Mouse (Mus musculus) thymus, adult 2 months (tissue): ENCODE results near the gene Wdfy3. TPM values are rescaled to one million over a fixed set of nuclear protein-coding genes. Genes with fewer than 3 reads are reported as not detected.
"Not testable (repeated sequence)": the region's sequence is repeated elsewhere in the genome, so short reads cannot be mapped to it uniquely, and the experiment has no call there.

ENCODE experiments used
- DNase-seq: peaks from one replicate; pipeline ENCODE4 v3.0.0; 2021
- H3K27ac ChIP-seq: fragments of 200-500 bp; 2 replicates; pipeline ENCODE4 v1.5.1; 2012; ENCODE audit warnings: low read length, control low read depth; ENCODE audit not compliant: control insufficient read depth, insufficient read depth
- H3K27me3 ChIP-seq: fragments of 200-500 bp; 2 replicates; pipeline ENCODE4 v1.6.1; 2012; ENCODE audit warnings: mild to moderate bottlenecking, low read length, moderate library complexity, mixed read lengths; ENCODE audit not compliant: control insufficient read depth, insufficient read depth
- H3K36me3 ChIP-seq: fragments of 200-500 bp; 2 replicates; pipeline ENCODE4 v1.6.1; 2012; ENCODE audit warnings: mild to moderate bottlenecking, low read length, moderate library complexity; ENCODE audit not compliant: control insufficient read depth, insufficient read depth
- H3K4me1 ChIP-seq: fragments of 200-500 bp; replicated peaks from 2 replicates; pipeline ENCODE4 v1.6.1; 2012; ENCODE audit warnings: low read length; ENCODE audit not compliant: control insufficient read depth, insufficient read depth
- H3K4me3 ChIP-seq: fragments of 200-500 bp; 2 replicates; pipeline ENCODE4 v1.5.1; 2012; ENCODE audit warnings: mild to moderate bottlenecking, low read length, control low read depth, moderate library complexity; ENCODE audit not compliant: control insufficient read depth, insufficient read depth
- CTCF ChIP-seq: fragments of 200-500 bp; IDR thresholded peaks from 2 replicates; pipeline ENCODE4 v1.5.1; 2012; ENCODE audit warnings: mild to moderate bottlenecking, control low read depth, low read length, moderate library complexity, borderline replicate concordance; ENCODE audit not compliant: control insufficient read depth, poor library complexity, insufficient read depth; ENCODE audit errors: extremely low read depth
- POLR2A ChIP-seq: fragments of 200-500 bp; IDR thresholded peaks from 2 replicates; pipeline ENCODE4 v1.6.1; 2012; ENCODE audit warnings: mild to moderate bottlenecking, low read length, control low read depth, moderate library complexity; ENCODE audit not compliant: control insufficient read depth, poor library complexity, insufficient read depth; ENCODE audit errors: extremely low read depth
- WGBS: fragments of 180-500 bp; shearing (Covaris S2); methylation state at CpG from one replicate; pipeline ENCODE4 v1.1.7; 2018; 5-methylcytosine and 5-hydroxymethylcytosine counted together
- polyA plus RNA-seq: library from polyadenylated mRNA; depleted of rRNA; stranded (reverse); fragments of >200 nt; gene quantifications from 2 replicates; pipeline ENCODE4 v1.2.3, GENCODE M21; 2012; rRNA removed

Gene Wdfy3
- polyA plus RNA-seq, result 6.2 and 6.8 TPM in 2 replicates

DNA sequence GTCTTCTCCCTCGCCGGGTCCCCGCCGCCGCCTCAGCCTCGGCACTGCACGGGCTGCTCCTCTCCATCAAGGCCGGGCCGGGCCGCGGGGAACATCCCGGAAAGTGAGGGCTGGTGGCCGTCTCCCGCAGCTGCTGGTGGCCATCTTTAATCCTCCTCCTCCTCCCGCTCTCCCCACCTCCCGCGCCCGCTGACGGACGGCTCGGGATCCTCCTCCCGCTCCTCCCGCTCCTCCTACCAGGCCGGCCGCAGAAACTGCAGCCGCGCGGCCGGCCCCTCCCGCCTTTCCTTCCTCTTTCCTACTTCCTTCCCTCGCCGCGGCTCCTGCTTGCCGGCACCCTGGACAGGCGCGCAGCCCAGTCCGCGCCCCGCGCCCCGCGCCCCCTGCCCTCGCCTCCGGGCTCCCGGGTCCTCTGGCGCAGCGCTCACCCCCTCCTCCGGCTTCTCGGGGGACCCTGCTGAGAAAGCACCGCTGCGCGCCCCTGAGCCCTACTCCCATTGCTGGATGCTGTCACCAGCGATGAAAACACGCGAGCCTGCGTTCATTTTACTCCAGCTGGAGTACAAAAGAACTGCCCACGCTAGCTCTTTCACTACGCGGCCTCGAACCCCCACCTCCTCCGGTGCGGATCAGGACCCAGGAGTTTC is at the start of gene Wdfy3:
Gene Wdfy3, minus strand, starts transcription at position 155 of the 647 bp plus-strand sequence.
- Histone ChIP-seq H3K4me1 (no peaks in the 10 kb centered on the region), H3K4me3 (peak within 1 kb of the TSS; percentile 39), H3K36me3 (no peaks in the 10 kb centered on the region), H3K27me3 (peaks cover 11% of the 10 kb centered on the region), H3K27ac (no peak within 1 kb of the TSS)
- WGBS, result 1% methylated on average over 62 of the region's 62 CpGs
- DNase-seq, result peak; percentile 6
- TF ChIP-seq POLR2A, result no peak
- no peak for TF ChIP-seq CTCF

DNA sequence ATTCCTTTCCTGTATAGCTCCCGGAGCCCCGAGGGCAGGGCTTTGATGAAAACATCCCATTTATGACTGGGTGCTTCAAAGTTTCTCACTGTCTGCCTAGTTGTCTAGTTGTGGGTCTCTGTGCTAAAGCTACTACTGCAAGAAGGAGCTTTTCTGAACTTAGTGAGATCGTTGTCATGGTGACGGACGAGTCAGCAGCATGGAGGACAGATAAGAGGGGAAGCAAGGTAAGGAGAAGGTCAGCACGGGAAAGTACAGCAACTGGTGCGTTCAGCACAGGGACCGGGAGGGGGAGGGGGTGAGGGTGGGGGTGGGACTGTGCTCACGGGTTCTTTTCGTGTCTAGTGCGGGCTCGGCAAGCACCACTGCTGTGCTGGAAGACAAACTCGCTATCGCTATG is 43.3 kb upstream of the Wdfy3 start:
- Histone ChIP-seq H3K4me1 (no peaks in the 10 kb centered on the region), H3K4me3 (no peak overlapping the region), H3K27ac (no peak overlapping the region), H3K27me3 (no peaks in the 10 kb centered on the region), H3K36me3 (no peaks in the 10 kb centered on the region)
- 72% methylated on average over 14 of the region's 14 CpGs for WGBS
- no peak for TF ChIP-seq CTCF
- TF ChIP-seq POLR2A, result no peak
- no peak for DNase-seq

DNA sequence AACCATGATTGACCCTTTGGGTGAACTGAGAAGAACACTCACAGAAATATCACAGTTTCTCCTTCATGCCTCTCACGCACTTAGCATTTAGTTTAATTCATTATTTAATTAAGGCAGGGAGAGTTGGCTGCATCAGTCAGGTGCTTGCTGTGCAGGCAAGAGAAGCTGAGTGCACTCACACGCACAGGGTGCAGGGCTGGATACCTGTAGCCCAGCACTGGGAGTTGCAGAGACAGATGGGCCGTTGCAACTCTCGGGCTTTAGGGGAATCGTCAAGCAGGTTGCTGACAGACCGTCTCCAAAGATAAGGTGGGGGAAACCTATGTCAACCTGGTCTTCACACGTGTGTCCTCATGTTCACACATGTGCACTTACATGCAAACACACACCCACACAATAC is 42.3 kb upstream of the Wdfy3 start:
- DNase-seq, result no peak
- 94% methylated on average over 7 of the region's 7 CpGs for WGBS
- Histone ChIP-seq H3K4me3 (no peak overlapping the region), H3K27ac (no peak overlapping the region), H3K4me1 (no peaks in the 10 kb centered on the region), H3K27me3 (no peaks in the 10 kb centered on the region), H3K36me3 (no peaks in the 10 kb centered on the region)
- no peak for TF ChIP-seq CTCF
- TF ChIP-seq POLR2A, result no peak

DNA sequence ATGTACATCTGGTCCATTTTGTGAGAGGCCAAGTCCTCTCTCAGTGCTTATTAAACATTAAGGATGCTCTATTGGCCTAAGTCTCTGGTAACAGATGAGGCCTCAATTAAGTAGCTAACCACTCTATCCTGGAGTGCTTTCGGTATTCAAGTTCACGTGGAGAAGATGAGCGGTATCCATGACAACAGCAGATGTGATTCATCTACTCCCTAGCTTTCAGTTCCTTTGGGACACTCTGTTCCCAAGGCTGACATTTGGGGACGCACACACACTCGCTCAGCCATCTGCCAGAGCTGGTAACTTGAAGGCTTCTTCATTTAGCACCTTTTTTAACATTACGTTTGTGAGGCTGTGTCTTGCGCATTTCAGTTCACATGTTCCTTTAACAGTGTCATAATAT is 40.3 kb upstream of the Wdfy3 start:
- no peaks in the 10 kb centered on the region for H3K27me3 ChIP-seq
- no peak overlapping the region for H3K4me3 ChIP-seq
- no peak overlapping the region for H3K27ac ChIP-seq
- TF ChIP-seq CTCF (no peak), POLR2A (no peak)
- H3K36me3 ChIP-seq, result no peaks in the 10 kb centered on the region
- 93% methylated on average over 7 of the region's 7 CpGs for WGBS
- DNase-seq, result no peak
- no peaks in the 10 kb centered on the region for H3K4me1 ChIP-seq

DNA sequence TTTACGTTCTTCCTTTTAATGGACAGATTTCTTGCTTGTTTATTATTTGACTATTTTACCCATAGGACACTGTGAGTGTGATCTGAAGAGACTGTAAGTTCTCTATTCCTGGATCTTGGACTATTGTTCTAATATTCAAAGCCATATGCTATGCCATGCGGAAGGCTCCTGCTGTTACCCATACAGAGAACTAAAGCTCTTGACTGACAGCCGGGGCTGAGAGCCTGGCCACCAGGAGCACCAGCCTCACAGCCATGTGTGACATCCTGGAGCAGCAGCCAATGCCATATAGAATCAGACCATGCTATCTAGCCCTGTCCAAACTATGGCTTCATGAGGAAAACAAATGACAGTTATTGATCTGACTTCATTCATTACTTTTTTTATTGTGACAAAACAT is 36.2 kb upstream of the Wdfy3 start:
- H3K4me3 ChIP-seq, result no peak overlapping the region
- no peaks in the 10 kb centered on the region for H3K4me1 ChIP-seq
- no peak for DNase-seq
- H3K27ac ChIP-seq, result no peak overlapping the region
- H3K36me3 ChIP-seq, result no peaks in the 10 kb centered on the region
- H3K27me3 ChIP-seq, result no peaks in the 10 kb centered on the region
- 81% methylated on average over 3 of the region's 3 CpGs for WGBS
- TF ChIP-seq CTCF (no peak), POLR2A (no peak)

DNA sequence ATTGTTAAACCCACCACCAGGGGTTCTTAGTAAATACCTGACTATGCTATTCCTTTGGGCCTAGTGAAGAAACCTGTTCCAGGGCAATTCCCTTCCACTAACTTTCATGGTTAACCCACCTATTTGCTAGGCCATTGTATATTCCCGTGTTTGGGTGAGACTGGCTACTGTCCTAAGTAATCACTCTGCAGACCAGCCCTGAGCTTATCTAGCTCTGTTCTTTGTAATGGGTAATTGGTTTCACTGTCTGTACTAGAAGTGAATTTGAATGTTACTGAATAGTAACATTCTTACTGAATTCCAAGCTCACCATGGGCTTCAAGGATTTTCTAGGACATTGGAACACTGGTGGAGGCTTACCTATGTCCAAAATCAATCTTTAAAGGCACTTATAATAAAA is 32.1 kb upstream of the Wdfy3 start:
- DNase-seq, H3K4me3 ChIP-seq, H3K27ac ChIP-seq, H3K27me3 ChIP-seq, H3K36me3 ChIP-seq, H3K4me1 ChIP-seq: not testable (repeated sequence)
- 98% methylated on average over 1 of the region's 1 CpGs for WGBS

DNA sequence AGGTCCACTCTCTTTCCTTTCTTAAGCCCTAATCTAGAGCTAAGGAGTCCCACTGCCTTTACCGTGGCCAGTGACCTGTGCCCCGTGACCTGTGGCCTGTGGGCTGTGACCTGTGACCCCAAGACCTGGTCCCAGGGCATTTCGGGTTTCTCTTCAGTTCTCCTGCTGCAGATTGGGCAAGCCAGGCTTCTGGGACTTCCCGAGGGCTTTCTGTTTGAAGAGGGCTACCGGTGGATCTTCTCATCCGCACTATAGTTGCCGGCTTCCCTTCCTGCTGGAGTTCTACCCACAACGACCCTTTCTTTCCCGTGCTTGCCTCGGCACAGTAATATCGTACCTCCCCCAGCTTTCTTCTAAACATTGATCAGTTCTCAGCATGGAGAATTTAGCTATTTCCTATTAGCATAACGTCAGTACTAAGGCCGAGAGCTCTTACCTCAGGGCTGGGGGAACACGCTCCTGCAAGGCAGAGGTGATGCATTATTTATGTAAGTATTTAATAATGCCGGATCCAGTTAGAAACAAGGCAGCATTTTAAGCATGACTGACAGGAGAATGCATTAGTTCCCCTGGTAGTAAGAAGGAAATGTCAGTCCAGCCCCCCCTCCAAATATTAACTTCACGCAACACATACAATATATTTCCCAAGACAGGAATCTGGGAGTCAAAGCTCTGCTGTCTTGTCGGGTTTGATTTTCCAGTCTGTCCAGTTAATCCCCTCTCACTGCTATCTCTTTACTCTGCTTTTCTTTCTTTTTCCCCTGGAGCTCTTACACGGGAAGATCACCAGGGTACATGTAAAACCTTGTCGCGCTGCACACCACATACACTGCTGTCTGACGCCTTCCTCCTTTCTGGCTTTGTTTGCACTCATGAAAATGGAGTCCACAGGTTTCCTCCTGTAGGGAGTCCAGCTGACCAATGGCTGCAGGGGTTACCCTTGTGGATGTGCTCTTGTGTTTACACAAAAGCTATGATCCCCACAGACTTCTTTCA is 30.8 kb upstream of the Wdfy3 start:
- Histone ChIP-seq H3K27me3 (no peaks in the 10 kb centered on the region), H3K36me3 (no peaks in the 10 kb centered on the region), H3K27ac (no peak overlapping the region), H3K4me3 (no peak overlapping the region), H3K4me1 (no peaks in the 10 kb centered on the region)
- no peak for DNase-seq
- 89% methylated on average over 21 of the region's 21 CpGs for WGBS
- TF ChIP-seq POLR2A (no peak), CTCF (no peak)
